In the genomic region with DNA sequence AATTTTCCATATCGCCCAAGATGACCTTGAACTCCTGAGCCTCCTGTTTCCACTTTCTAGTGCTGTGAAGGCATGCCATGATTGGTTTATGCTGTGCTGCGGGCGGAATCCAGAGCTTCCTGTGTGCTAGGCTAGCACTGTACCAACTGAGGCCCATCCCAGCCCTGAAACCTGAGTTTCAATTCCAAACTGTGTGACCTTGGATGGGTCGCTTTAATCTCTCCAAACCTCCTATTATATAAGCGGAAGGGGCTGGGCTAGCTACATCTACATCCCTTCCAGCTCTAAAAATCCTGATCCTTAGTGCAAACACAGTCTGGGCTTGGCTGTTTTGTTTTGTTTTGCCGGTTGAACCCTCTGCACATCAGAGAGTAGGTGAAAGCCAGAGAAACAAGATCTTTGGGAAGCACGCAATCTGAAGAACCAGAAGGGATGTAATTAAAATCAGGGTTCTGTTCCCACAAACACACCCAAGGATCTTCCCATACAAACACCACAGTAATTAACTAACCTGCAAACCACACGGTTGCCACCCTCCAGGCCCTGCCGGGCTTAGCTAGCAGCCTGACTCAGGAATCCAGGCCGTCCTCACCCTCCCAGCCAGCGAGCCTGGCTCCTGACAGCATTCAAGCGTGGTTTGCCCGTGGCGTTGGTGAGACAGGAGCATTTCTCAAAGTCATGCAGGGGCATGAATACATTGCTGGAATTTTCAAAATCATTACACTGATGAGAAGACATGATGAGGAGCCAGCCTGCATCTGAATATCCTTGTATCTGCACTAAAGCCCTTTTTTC, we compare ENCODE assay signal across 10 mouse cellular contexts.
DNase-seq lines count a peak whose midpoint lies in the region; ATAC-seq and TF ChIP-seq lines count a peak whose summit lies in the region.
"Had no signal": no experiment of that assay in that cellular context is flagged by ENCODE, and none has a peak within 500 bp of the region (broad histone marks: within the 10 kb centered on the region; RNA-seq: fewer than 3 reads in every experiment).

No protein-coding gene starts in this region.

- no peak overlapping the region for H3K9ac ChIP-seq in neural tube, embryonic 15.5 days (replicated peaks)

- no peak for TF ChIP-seq POLR2A in thymus, adult 2 months (IDR thresholded peaks at IDR 0.05; ENCODE audit: control insufficient read depth, extremely low read depth, insufficient read depth, low read length, poor library complexity)

- intact Hi-C loops in gastrocnemius, adult 2 months (cut with DNase I): loop anchor here (5.0 kb wide), 1 partner anchor 90 kb away; no protein-coding TSS in a partner anchor
- intact Hi-C loops in heart, postnatal 10 days (cut with DNase I): loop anchor here (5.0 kb wide), 1 partner anchor 130 kb away; no protein-coding TSS in a partner anchor

- no peak for TF ChIP-seq CTCF in gastrocnemius, adult 2 months (IDR thresholded peaks at IDR 0.05)
- TF ChIP-seq CTCF in thymus, adult 2 months (IDR thresholded peaks at IDR 0.05; ENCODE audit: borderline replicate concordance, control insufficient read depth, extremely low read depth, insufficient read depth, low read length, poor library complexity): no peak

- no peaks in the 10 kb centered on the region for H3K36me3 ChIP-seq in neural tube, embryonic 15.5 days
- no peaks in the 10 kb centered on the region for H3K36me3 ChIP-seq in thymus, adult 2 months (ENCODE audit: control insufficient read depth, insufficient read depth, low read length)

- H3K4me2 ChIP-seq in neural tube, embryonic 15.5 days: no peak overlapping the region

- ATAC-seq in neural tube, embryonic 15.5 days (ENCODE audit: low FRiP score): no peak
- ATAC-seq: CD4-positive, CD25-positive, alpha-beta regulatory T cell, adult 4 months had no signal

- H3K4me1 ChIP-seq in neural tube, embryonic 15.5 days: peaks cover 24% of the 10 kb centered on the region
- no peaks in the 10 kb centered on the region for H3K4me1 ChIP-seq in thymus, adult 2 months (replicated peaks; ENCODE audit: control insufficient read depth, insufficient read depth, low read length)

- 65% methylated on average over 14 of the region's 14 CpGs for WGBS in neural tube, embryonic 15.5 days
- 92% methylated on average over 14 of the region's 14 CpGs for WGBS in thymus, adult 2 months

- peak; percentile 59 for DNase-seq in gastrocnemius, adult 2 months
- no peak for DNase-seq in gastrocnemius, postnatal 4 days (ENCODE audit: low spot score in 2 of 2)
- peak; percentile 45 for DNase-seq in retina, postnatal 1 day
- DNase-seq in retina, embryonic 14.5 days (ENCODE audit: low spot score): no peak
- peak; percentile 62 to 77 for DNase-seq in heart, postnatal 10 days
- no peak for DNase-seq in thymus, adult 2 months
- no peak for DNase-seq in spleen, adult 12 weeks (ENCODE audit: low spot score)
- DNase-seq: adrenal gland, adult 8-10 months had no signal

- H3K4me3 ChIP-seq in gastrocnemius, adult 2 months: peak overlapping the region; percentile 61
- H3K4me3 ChIP-seq in neural tube, embryonic 15.5 days (replicated peaks): no peak overlapping the region
- no peak overlapping the region for H3K4me3 ChIP-seq in thymus, adult 2 months (ENCODE audit: control insufficient read depth, insufficient read depth, low read length)

- H3K27me3 ChIP-seq in neural tube, embryonic 15.5 days (replicated peaks): no peaks in the 10 kb centered on the region
- no peaks in the 10 kb centered on the region for H3K27me3 ChIP-seq in thymus, adult 2 months (ENCODE audit: control insufficient read depth, insufficient read depth, low read length)

- no peaks in the 10 kb centered on the region for H3K9me3 ChIP-seq in neural tube, embryonic 15.5 days (replicated peaks)

- peak overlapping the region; percentile 87 for H3K27ac ChIP-seq in gastrocnemius, adult 2 months
- H3K27ac ChIP-seq in neural tube, embryonic 15.5 days (replicated peaks): peak overlapping the region; percentile 10; the same call in 1 of the 2 replicates
- H3K27ac ChIP-seq in thymus, adult 2 months (ENCODE audit: control insufficient read depth, insufficient read depth, low read length): no peak overlapping the region

Comparison
In these comparisons a context has a peak if more than half of its experiments do, and no peak if none do; other contexts are left out.
1. DNase-seq: peak in gastrocnemius, adult 2 months (single experiment), retina, postnatal 1 day (single experiment) and heart, postnatal 10 days (2 of 2); none in gastrocnemius, postnatal 4 days (0 of 2), retina, embryonic 14.5 days (single experiment), thymus, adult 2 months (single experiment) and spleen, adult 12 weeks (single experiment).